Mouse (Mus musculus) left cerebral cortex, adult 9 months (tissue): ENCODE data around the gene Cct6b.

Experiments used
- DNase-seq, 2 experiments: peaks; one replicate each; pipeline ENCODE4 v3.0.0; 2022; ENCODE audit warnings: low spot score in 2 of 2

Gene Cct6b

DNA sequence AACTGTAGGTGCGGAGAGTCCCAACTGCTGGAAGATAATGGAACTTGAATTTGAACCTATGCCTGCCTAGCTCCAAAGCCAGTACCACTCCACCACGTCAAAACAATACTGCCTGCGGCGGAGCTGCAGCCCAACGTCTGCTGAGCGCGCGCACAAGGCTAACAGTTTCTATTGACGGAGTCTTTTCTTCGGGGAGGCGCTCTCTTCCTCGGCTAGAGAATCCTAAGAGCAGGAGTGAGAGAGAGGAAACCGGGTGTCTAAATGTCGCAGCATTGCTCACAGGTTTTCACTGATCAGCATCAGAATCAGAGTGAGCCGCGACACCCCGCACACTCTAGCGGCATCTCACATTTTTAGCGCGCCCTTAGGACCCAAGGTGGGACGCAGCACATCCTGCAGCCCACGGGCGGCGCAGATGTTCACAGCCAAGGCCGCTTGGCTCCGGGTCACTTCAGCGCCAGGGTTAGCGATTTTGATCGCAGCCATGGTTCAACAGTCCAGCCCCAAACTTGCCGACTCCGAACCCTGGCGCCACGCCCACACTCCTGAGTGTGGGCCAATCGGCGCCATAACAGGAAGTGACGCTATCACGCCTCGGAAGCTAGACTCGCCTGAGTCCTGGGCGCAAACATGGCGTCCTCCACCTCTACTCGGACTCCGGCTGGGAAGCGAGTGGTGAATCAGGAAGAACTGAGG lies at the start of gene Cct6b, which contains the start of gene Zfp830:
TSS of gene Cct6b (minus strand) at position 580 of the 696 bp plus-strand sequence.
TSS of gene Zfp830 (plus strand) at position 604 of the 696 bp plus-strand sequence.
- peak; percentile 72 to 91 for DNase-seq

DNA sequence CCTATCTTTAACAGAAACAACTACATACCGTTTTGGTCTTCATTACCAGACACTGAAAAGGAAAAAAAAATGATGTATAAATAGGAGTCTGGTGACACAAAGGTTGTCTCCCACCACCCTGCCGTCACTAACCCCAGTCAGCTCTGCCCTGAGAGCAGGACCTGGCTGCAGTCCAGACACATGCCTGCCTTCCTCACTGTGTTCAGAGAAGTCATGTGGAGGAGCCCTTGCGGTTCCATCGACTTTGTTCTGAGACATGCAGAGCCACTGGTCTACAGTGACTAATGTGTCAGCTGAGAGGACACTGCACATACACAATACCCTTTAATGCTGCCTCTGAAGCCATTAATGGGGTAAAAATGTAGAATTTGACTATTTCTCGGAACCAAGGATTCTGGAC lies 44.4 kb upstream of the Cct6b start:
- no peak for DNase-seq

DNA sequence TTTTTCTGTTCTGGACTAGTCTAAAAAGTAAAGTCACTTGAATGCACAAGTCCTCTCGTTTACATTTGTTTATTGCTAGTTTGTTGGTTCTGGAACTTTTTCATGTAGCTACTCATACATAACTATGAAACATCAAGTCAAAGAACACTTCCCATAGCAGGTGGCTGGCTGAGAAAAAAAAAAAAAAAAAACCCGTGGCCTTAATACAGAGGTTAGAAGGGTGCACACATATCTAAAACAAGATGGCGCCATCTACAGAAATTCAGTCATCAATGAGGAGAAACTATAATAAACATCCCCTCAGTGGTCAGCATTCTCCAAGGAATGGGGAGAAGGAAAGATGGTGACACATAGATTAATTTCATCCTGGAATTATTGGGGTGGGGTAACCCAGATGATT lies 43.2 kb upstream of the Cct6b start:
- no peak for DNase-seq

DNA sequence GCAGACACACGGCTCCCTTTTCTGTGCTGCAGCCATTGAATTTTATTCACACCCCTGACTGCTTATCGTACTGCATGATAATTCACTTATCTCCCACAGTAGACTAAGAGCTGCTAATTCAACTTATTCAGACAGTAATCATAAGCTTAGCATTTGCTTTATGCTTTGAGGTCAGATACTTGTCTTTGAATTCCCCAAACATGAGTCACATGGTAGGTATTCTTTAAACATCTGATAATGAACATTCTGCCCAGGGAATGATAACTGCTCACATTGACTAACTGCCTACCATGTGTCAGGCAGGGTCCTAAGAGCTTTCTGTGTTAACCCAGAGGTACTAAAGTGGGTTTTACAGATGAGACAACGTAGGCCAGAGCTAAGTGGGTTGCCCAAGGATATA lies 42.5 kb upstream of the Cct6b start:
- DNase-seq = no peak

DNA sequence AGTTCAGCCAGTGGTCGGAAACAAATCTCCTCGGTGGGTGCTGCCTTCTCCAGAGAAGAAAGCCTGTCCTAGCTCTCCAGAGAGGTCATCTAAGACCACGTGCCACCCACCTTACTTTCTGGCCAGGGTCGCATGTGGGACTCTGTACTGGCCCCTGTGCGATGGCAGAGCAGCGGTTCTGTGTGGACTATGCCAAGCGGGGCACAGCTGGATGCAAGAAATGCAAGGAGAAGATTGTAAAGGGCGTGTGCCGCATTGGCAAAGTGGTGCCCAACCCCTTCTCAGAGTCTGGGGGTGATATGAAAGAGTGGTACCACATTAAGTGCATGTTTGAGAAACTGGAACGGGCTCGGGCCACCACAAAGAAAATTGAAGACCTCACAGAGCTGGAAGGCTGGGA lies 19.3 kb upstream of the Cct6b start:
- no peak for DNase-seq

DNA sequence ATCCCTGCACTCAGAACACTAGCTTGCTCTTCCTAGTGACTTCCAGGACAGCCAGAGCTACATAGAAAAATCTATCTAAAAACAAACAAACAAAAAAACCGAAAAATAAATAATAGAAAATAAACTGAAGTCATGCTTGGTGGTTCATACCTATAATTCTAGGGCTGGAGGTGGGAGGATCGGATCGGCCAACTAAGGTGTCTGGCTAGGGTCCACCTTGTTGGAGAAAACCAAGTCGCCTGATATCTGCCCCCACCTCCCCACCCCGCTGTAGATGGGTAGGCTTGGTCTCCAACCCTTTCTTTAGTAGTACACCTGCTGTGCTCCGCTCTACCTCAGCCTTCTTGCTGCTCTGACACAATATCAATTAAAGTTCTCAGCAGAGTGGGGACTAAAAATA lies 18.1 kb upstream of the Cct6b start:
- DNase-seq = no peak

DNA sequence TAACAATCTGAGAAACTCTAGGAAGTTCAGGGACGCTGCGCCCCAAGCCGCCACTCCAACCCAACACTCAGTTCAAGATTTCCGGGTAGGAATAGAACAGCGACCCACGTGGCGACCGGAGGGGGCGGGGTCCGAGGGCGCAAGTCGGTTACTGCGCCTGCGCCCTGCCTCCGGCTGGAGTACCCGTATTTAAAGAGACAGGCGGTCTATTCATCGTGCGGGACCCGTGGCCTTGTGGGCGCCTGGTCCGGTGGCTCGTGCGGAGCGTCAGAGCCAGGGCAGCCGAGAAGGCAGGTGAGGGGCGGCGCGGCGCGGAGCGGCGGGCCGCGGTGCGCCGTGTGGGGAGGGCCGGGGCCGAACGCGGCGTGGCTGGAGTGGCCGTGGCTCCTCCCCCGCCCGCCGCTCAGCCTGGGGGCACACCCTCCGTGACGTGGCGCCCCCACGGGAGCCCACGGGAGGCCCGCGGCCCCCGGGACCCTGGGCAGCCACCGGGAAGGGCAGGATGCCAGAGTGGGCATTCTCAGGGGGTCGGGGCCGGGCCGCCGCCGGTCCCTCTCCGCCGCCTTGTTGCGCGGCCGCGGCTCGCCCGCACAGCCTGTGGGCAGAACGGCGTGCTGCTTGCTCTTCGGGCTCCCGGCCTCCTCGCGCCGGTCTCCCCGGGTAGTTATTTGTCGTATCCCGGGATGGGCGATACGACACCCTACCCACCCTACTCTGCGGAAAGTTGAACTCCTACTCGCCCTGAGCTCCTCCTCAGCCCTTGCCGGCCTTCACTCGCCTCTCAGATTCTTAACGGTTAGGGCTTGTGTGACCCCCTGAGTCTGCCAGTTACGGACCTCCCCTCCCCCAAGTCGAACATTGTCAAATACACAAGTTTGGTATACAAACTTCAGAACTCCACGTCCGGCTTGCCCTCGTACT lies 17.1 kb upstream of the Cct6b start, which contains the start of gene Lig3:
TSS of gene Lig3 (plus strand) at position 126 of the 921 bp plus-strand sequence.
- DNase-seq = peak; percentile 78 to 95

DNA sequence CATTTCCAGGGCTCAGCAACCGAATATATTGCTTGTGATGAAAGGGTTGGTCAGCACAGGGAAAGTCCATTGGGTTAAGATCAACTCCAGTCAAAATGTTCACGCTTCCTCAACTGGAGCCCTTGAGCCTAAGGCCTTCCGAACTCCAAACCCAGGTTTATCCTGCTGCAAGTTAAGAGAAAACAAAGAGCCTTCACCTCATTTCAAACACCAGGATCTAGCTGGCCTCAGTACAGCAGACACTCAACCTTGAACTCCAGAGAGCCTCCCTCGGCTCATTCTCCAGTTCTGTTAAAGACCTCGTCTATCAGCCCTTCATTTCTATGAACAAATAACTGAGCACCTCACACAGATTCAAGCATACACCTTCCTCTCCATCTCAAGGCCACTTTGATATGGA lies 16.0 kb upstream of the Cct6b start:
- no peak for DNase-seq

DNA sequence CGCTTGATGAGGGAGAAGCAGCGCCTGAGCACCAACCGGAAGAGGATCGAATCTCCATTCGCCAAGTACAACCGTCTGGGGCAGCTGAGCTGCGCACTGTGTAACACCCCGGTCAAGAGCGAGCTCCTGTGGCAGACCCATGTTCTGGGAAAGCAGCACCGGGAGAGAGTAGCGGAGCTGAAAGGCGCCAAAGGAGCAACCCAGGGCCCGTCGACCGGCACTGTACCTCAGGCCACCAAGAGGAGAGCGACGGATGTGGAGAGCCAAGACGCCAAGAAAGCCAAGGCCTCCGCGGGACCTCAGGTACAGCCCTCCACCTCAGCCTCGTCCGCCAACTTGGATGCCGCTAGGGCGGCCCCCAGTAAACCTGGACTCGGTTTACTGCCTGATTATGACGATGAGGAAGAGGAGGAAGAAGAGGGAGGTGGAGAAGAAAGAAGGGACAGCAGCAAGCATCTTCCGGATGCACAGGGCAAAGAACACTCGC lies 360 bp upstream of the Cct6b start:
- DNase-seq = no peak

DNA sequence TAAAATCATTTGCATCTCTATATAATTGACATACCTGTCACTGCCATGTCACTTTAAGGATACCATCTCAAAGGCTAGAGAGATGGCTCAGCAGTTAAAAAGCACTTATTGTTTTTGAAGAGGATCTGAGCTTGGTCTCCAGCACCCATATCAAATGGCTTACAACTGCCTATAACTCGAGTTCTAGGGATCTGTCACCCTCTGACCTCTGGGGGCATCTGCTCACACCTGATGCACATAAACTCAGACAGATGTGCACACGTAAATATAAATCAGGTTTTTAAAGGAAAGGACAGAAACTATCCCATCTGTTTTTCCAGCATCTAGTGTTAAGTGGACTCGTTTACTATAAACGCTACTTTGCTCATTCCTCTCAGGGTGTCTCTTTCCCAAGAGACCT lies 860 bp downstream of the Cct6b start:
- DNase-seq = no peak

DNA sequence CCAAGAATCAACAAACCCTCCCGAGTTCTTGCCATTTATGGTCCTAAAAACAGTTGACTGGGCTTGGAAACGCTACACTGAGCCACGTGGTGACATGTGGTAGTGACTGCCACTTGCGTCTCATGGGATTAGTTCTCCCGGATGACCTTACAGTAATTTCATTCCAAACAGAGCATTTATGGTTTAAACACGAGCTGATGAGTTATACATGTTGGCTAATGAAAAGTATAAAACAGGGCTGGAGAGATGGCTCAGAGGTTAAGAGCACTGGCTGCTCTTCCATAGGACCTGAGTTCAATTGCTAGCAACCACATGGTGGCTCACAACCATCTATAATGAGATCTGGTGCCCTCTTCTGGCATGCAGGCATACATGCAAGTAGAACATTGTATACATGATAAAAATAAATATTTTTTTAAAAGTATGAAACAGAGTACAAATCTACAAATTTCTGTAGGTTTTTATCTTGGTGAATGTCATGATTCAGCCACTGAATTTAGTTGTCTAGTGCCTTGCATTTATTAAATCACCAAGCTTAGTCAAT lies 1.8 kb downstream of the Cct6b start:
- DNase-seq = no peak

DNA sequence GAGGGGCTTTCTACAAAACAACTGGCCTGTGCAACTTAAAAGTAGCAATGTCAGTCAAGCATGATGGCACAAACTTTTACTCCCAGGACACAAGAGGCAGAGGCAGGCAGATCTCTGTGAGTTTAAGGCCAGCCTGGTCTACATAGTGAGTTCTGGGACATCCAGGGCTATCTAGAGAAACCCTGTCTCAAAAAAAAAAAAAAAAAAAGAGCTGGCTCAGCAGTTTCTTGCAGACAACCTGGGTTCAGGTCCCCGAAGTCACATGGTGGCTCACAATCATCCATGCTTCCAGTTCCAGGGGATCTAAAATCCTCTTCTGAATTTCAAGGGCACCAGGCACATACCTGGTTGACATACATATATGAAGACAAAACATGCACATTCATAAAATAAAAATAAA lies 8.2 kb downstream of the Cct6b start:
- no peak for DNase-seq

DNA sequence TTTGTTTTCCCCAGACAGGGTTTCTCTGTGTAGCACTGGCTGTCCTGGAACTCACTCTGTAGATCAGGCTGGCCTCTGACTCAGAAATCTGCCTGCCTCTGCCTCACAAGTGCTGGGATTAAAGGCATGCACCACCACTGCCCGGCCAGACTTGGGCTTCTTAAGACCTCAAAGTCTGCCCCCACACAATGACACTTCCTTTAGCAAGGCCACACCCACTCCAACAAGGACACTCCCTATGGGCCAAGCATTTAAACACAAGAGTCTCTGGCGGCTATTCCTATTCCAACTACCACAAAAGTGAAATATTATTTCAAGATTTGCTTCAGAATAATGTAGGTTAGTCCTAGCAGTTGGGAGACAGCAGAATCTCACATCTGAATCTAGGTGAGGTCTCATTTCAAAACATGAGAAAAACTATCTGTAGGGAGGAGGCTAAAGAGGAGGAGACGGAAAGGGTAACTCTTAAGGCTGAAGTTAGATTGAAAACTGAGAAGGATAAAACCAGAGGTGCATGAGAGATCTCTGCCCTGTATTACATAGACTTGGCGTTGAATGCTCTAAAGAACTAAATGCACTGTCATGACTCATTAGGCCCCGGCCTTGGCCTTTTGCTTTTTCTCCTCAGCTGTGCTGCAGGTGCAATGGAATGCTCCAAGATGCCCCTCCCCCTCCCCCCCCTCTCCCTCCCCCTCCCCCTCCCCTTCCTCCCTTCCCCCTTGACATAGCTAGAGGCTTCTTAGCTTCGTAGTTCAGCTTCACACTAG lies 11.6 kb downstream of the Cct6b start:
- DNase-seq = no peak

DNA sequence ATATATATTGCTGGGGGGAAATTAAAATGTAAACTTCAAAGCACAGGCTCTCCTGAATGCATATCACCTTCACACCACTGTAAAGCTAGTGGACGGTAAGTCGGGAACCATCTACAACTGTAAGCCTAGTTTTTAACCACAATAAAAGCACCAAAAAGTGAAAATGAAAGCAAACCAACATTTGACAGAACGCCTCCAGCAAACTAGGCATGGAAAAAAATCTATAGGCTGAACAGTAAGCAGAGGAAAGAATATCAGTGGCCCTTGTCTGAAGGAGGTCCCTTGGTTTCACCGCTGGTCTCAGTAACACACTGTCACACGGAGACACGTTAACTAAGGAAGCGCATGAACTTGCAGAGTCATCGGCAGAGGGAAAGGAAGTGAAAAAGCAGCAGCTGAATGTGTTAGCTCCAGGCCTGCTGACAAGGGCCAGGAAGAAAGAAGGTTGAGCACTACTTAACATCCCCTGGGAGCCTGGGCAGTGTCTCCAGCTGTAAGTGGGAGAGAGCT lies 17.2 kb downstream of the Cct6b start:
- no peak for DNase-seq

DNA sequence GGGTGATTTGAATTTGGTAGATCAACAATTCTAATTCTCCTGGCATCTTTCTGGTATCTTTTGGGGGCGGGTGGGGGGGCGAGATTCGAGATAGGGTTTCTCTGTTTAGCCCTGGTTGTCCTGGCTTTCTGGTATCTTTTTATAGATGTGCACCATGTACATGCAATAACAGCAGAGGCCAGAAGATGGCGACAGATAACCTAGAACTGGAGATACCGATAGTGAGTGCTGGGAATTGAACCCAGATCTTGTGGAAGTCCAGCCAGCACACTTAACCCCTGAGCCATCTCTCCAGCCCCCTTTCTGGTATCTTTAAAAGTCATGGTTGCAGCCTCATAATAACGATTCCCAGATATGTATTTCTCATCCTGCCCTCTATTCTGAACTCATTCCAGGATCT lies 18.0 kb downstream of the Cct6b start:
- peak in 1 of 2 experiments; percentile 14 for DNase-seq

DNA sequence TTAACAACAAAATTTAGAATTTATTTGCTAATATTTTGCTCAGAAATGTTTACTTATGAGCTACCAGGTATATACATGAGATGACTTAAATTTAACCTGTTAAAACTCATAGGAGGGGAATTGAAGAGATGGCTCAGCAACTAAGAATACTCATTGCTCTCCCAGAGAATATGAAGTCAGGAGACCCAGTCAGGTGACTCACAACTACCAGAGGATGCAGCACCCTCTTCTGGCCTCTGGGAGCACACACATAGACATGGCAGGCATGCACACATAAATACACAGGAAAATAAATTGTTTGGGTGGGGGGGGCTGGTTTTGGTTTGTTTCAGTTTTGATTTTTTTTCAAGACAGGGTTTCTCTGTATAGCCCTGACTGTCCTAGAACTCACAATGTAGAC lies 25.1 kb downstream of the Cct6b start:
- DNase-seq = no peak

DNA sequence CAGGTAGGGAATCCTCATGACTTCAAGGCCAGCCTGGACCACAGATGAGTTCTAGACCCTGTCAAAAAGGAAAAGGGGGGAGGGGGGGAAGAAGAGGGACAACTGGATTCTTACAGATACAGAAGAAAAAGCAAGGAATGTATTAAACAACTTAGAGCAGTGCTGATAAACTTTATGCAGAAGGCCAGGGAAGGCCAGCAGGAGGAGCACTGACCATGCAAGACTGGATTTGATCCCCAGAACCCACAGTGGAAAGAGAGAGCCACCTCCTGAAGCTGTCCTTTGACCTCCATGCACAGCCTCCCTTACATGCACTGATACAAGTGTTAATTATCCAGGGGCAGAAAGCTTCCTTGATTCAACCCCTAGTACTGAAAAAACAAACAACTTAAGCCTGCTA lies 29.9 kb downstream of the Cct6b start:
- no peak for DNase-seq

DNA sequence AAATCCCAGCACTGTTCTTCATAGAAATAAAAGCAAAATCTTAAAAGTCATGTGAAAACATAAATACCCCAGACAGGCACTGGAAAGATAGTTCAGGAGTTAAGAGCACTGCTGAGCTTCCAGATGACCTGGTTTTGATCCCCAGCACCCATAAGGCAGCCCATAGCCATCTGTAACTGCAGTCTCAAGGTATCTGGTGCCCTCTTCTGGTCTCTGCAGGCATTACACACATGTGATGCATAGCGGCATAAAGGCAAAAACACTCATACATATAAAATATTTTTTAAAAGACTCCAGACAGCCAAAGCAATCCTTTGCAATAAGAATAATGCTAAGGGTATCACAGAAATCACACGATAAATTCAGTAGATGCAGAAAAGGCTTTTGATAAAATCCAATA lies 37.3 kb downstream of the Cct6b start:
- DNase-seq = no peak

DNA sequence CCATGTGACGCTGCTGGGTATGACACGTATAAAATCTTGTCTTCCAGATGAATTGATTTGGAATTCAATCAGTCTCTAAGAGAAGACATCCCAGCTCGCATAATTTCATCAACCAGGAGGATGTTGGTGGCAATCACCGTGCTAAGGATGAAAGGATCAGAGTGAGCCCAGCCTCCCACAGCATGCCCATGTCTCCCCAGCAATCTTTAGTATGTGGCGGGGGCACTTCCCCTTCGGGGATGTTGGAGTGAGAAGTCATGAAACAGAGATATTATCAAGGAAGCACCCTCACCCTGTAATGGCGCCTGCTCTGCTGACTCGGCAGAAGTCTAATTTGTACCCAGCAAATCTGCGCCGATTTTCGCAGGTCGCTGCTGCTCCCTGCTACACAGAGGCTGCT lies 44.8 kb downstream of the Cct6b start:
- DNase-seq = no peak

DNA sequence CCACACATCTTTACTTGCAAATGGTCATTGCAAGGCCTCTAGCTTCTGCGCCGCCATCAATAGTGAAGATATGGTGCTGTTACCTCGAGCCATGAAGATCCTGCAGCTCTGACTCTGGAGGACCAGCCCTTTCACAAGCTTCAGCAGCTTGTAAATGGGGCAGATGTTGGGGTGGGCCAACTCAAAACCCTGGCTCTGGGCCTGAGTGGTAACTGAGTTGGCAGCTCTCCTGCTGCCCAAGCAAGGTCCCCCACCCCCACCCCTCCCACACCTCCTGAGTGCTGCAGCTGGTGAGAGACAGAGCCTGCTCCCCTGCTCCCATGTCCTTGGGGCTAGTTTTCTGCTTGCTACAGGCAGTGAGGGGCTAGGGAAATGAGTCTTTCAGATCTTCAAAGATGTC lies 51.4 kb downstream of the Cct6b start:
- no peak for DNase-seq

DNA sequence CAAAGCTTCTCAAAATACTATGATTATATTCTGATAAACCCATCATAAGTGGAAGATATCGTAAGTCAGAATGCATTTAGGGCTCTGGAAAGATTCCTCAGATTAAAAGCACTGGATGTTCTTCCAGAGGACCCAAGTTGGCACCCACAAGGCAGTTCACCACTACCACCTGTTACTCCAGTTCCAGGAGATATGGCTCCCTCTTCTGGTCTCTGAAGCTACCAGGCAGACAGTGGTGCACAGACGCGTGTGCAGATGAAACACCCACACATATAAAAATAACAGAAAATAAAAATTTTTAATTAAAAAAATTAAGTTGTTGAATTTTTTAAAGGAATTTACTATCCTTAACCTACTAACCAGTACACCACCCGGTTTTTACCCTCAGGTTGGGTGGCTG lies 55.2 kb downstream of the Cct6b start:
- no peak for DNase-seq

DNA sequence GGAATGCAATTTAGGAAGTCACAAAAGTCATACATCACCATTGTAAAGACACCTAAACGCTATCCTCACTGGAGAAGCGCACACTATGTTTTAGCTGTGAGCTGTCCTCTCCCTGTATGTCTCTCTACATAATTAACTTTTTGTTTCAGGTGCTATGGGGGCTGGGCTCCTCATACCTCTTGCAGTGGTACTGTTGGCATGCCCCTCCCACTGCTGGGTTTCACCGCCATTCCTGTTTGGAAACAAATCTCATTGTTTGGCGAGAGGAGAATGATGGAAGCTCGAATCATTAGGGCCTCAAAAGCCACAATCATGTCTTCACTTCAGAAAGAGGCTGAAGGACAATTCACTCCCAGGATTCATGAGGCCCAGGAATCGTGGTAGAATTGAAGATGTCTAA lies 59.0 kb downstream of the Cct6b start:
- DNase-seq = no peak
